Mouse (Mus musculus) liver, postnatal 0 days (tissue): ENCODE measurements around the gene Gng12.
"Not testable (repeated sequence)": the region's sequence is repeated elsewhere in the genome, so short reads cannot be mapped to it uniquely, and the experiment has no call there.

Source experiments
- CTCF ChIP-seq: sonication (generic); IDR thresholded peaks from 2 replicates; pipeline ENCODE4 v1.5.1; 2016; ENCODE audit warnings: antibody characterized with exemption, low read depth
- EP300 ChIP-seq: IDR thresholded peaks from 2 replicates; pipeline ENCODE4 v1.6.1; 2016; ENCODE audit warnings: antibody characterized with exemption, low read depth, mild to moderate bottlenecking

DNA sequence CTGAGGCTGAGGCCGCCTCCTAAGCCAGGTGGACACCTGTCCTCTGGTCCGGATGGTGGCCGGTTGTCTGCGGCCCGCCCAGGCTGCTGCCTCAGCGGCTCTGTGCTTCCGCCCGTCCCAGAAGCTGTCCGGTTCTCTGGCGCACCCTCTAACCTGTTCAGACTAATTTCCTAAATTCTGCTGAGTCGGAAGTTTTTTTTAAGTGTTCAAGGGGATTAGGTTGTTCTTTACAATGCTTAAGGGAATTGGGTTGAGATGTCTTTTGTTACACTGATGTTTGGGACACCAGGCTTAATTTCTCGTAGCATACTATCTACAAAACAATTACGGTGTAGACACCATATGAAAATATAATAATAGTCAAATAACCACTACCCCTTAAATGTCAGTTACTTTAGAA is 19.1 kb upstream of the Gng12 start:
- not testable (repeated sequence) for TF ChIP-seq CTCF, EP300
